Mouse (Mus musculus) testis, adult 2 months (tissue): Measurements from ENCODE around the gene Taf8.

Experiments used
- CTCF ChIP-seq: fragments of 200-500 bp; IDR thresholded peaks from 2 replicates; pipeline ENCODE4 v1.5.1; 2012; ENCODE audit warnings: low read depth, mild to moderate bottlenecking, inconsistent platforms, low read length, moderate library complexity; ENCODE audit not compliant: control insufficient read depth, insufficient read depth, insufficient replicate concordance
- POLR2A ChIP-seq: fragments of 200-500 bp; IDR thresholded peaks from 2 replicates; pipeline ENCODE4 v1.6.1; 2012; ENCODE audit warnings: low read depth, mild to moderate bottlenecking, inconsistent platforms, low read length, moderate library complexity; ENCODE audit not compliant: control insufficient read depth

DNA sequence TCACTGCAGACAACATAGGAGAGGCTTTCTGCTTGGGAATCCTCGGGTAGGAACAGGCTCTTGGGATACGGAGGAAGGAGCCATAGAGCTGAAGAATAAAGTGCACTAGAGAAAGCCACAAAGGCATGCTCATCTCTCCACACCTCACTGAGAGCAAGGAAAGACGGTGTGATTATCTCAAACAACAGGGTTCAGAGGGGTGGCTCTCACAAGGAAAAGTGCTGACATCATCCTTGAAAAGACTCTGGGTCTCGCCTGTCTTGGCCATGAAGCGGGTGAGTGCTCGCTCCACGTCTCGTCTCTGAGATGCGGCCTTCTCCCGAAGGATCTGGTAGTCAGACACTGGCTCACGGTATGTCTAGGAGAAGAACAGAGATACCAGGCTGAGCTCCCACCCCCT lies 8.0 kb downstream of the Taf8 start:
- TF ChIP-seq CTCF = no peak
- TF ChIP-seq POLR2A = no peak
